22 mouse cellular contexts compared by ENCODE assay signal in genomic region chr5:66435158-66435557, GRCm38 (mm10).
DNase-seq lines count a peak whose midpoint lies in the region; ATAC-seq and TF ChIP-seq lines count a peak whose summit lies in the region.
"Had no signal": no experiment of that assay in that cellular context is flagged by ENCODE, and none has a peak within 500 bp of the region (broad histone marks: within the 10 kb centered on the region; RNA-seq: fewer than 3 reads in every experiment).

No protein-coding gene starts in this region.

- no peak overlapping the region for H3K9ac ChIP-seq in liver, adult 2 months (ENCODE audit: low read depth, low read length)
- no peak overlapping the region for H3K9ac ChIP-seq in liver, embryonic 12.5 days
- no peak overlapping the region for H3K9ac ChIP-seq in liver, embryonic 15.5 days
- H3K9ac ChIP-seq in liver, embryonic 16.5 days (ENCODE audit: low read depth, low read length), result no peak overlapping the region
- H3K9ac ChIP-seq in liver, embryonic 11.5 days (ENCODE audit: low read depth, low read length), result no peak overlapping the region
- no peak overlapping the region for H3K9ac ChIP-seq in liver, postnatal 0 days (replicated peaks)

- no peak for TF ChIP-seq CTCF in liver, adult 2 months (IDR thresholded peaks at IDR 0.05; ENCODE audit: low read depth, low read length)
- TF ChIP-seq CTCF in liver, postnatal 0 days (IDR thresholded peaks at IDR 0.05; ENCODE audit: low read depth), result no peak

- H3K4me2 ChIP-seq in liver, embryonic 12.5 days, result no peak overlapping the region
- no peak overlapping the region for H3K4me2 ChIP-seq in liver, embryonic 15.5 days
- no peak overlapping the region for H3K4me2 ChIP-seq in liver, embryonic 16.5 days (ENCODE audit: low read depth, low read length)
- H3K4me2 ChIP-seq in liver, embryonic 11.5 days, result no peak overlapping the region
- no peak overlapping the region for H3K4me2 ChIP-seq in liver, postnatal 0 days (ENCODE audit: low read depth, low read length)

- no peak for TF ChIP-seq POLR2A in liver, adult 2 months (IDR thresholded peaks at IDR 0.05; ENCODE audit: extremely low read depth, insufficient read depth, low read length)

- ATAC-seq in liver, embryonic 12.5 days, result no peak
- ATAC-seq in liver, embryonic 15.5 days (ENCODE audit: insufficient read depth), result peak; percentile 51; the same call in 1 of the 2 replicates
- peak; percentile 76 for ATAC-seq in liver, embryonic 16.5 days (ENCODE audit: low read depth)
- ATAC-seq in liver, embryonic 11.5 days (replicated peaks; ENCODE audit: low FRiP score), result no peak
- peak; percentile 97 for ATAC-seq in liver, postnatal 0 days
- no peak for ATAC-seq in activated CD4-positive, CD25-positive, alpha-beta regulatory T cell, adult 4 months
- ATAC-seq: CD4-positive, CD25-positive, alpha-beta regulatory T cell, adult 4 months; Patski had no signal

- H3K79me2 ChIP-seq in liver, adult 2 months (ENCODE audit: control insufficient read depth, insufficient read depth, low read length), result peaks cover 3% of the 10 kb centered on the region; the same call in 1 of the 2 replicates

- peak; percentile 82 for DNase-seq in liver, adult 2 months (ENCODE audit: extremely low read depth, low read depth, low spot score)
- DNase-seq in liver, result no peak
- DNase-seq in liver, embryonic 11.5 days (ENCODE audit: low spot score), result no peak
- no peak for DNase-seq in liver, postnatal 0 days
- DNase-seq: adrenal gland, adult 2 months; adrenal gland, adult 8-10 months; adrenal gland, postnatal 10 days; adrenal gland, postnatal 14 days; adrenal gland, postnatal 25 days; adrenal gland, postnatal 36 days; B cell, adult 2 months; cerebellum, adult 11 months; cerebellum, adult 11-12 months; cerebellum, adult 18-20 months had no signal

- H3K9me3 ChIP-seq in liver, embryonic 12.5 days (replicated peaks), result no peaks in the 10 kb centered on the region
- no peaks in the 10 kb centered on the region for H3K9me3 ChIP-seq in liver, embryonic 15.5 days (replicated peaks)
- no peaks in the 10 kb centered on the region for H3K9me3 ChIP-seq in liver, embryonic 16.5 days (replicated peaks; ENCODE audit: control insufficient read depth, low read length)
- H3K9me3 ChIP-seq in liver, embryonic 11.5 days (ENCODE audit: control insufficient read depth, low read length), result no peaks in the 10 kb centered on the region
- H3K9me3 ChIP-seq in liver, postnatal 0 days (ENCODE audit: low read length), result no peaks in the 10 kb centered on the region

- H3K4me3 ChIP-seq in liver, adult 2 months (ENCODE audit: insufficient read depth, low read depth, low read length), result no peak overlapping the region
- H3K4me3 ChIP-seq in liver, embryonic 12.5 days, result no peak overlapping the region
- no peak overlapping the region for H3K4me3 ChIP-seq in liver, embryonic 15.5 days (replicated peaks)
- no peak overlapping the region for H3K4me3 ChIP-seq in liver, embryonic 16.5 days (ENCODE audit: low read depth, low read length)
- H3K4me3 ChIP-seq in liver, embryonic 11.5 days (ENCODE audit: low read depth, low read length), result no peak overlapping the region
- no peak overlapping the region for H3K4me3 ChIP-seq in liver, postnatal 0 days (ENCODE audit: low read depth, low read length)

- H3K27me3 ChIP-seq in liver, adult 2 months (ENCODE audit: control insufficient read depth, insufficient read depth, low read length), result no peaks in the 10 kb centered on the region
- H3K27me3 ChIP-seq in liver, embryonic 12.5 days (replicated peaks), result no peaks in the 10 kb centered on the region
- no peaks in the 10 kb centered on the region for H3K27me3 ChIP-seq in liver, embryonic 15.5 days
- no peaks in the 10 kb centered on the region for H3K27me3 ChIP-seq in liver, embryonic 16.5 days (ENCODE audit: control insufficient read depth, insufficient read depth, low read depth, low read length)
- no peaks in the 10 kb centered on the region for H3K27me3 ChIP-seq in liver, embryonic 11.5 days (replicated peaks; ENCODE audit: control insufficient read depth, insufficient read depth, low read length)
- H3K27me3 ChIP-seq in liver, postnatal 0 days (ENCODE audit: insufficient read depth, low read length), result no peaks in the 10 kb centered on the region
- H3K27me3 ChIP-seq: CH12.LX, Patski had no signal

- 0 out of 2 replicates have a peak, but pooled peaks have one; percentile 6 for TF ChIP-seq EP300 in liver, postnatal 0 days (IDR thresholded peaks at IDR 0.05; ENCODE audit: low read depth)

- 39% methylated on average over 4 of the region's 4 CpGs for WGBS in liver, adult 2 months
- WGBS in liver, embryonic 12.5 days (ENCODE audit: insufficient replicate concordance), result 74% methylated on average over 4 of the region's 4 CpGs
- 68% methylated on average over 4 of the region's 4 CpGs for WGBS in liver, embryonic 15.5 days (ENCODE audit: insufficient replicate concordance)
- WGBS in liver, embryonic 16.5 days (ENCODE audit: insufficient replicate concordance), result 55% methylated on average over 4 of the region's 4 CpGs
- 82% methylated on average over 4 of the region's 4 CpGs for WGBS in liver, embryonic 11.5 days
- WGBS in liver, postnatal 0 days (ENCODE audit: insufficient replicate concordance), result 62% methylated on average over 4 of the region's 4 CpGs

- H3K27ac ChIP-seq in liver, adult 2 months (replicated peaks; ENCODE audit: insufficient read depth, low read depth, low read length), result no peak overlapping the region
- no peak overlapping the region for H3K27ac ChIP-seq in liver, embryonic 12.5 days
- no peak overlapping the region for H3K27ac ChIP-seq in liver, embryonic 15.5 days (replicated peaks)
- no peak overlapping the region for H3K27ac ChIP-seq in liver, embryonic 16.5 days (ENCODE audit: low read length)
- H3K27ac ChIP-seq in liver, embryonic 11.5 days (ENCODE audit: low read depth, low read length), result no peak overlapping the region
- peak overlapping the region; percentile 40; the same call in 1 of the 2 replicates for H3K27ac ChIP-seq in liver, postnatal 0 days (ENCODE audit: low read depth)

- H3K4me1 ChIP-seq in liver, adult 2 months (ENCODE audit: control insufficient read depth, insufficient read depth, low read length), result peaks cover 6% of the 10 kb centered on the region; the same call in 1 of the 2 replicates
- no peaks in the 10 kb centered on the region for H3K4me1 ChIP-seq in liver, embryonic 12.5 days
- H3K4me1 ChIP-seq in liver, embryonic 15.5 days (replicated peaks), result no peaks in the 10 kb centered on the region
- no peaks in the 10 kb centered on the region for H3K4me1 ChIP-seq in liver, embryonic 16.5 days (ENCODE audit: control insufficient read depth, low read depth, low read length)
- no peaks in the 10 kb centered on the region for H3K4me1 ChIP-seq in liver, embryonic 11.5 days (replicated peaks; ENCODE audit: control insufficient read depth, insufficient read depth, low read length)
- no peaks in the 10 kb centered on the region for H3K4me1 ChIP-seq in liver, postnatal 0 days (ENCODE audit: insufficient read depth)

- no peaks in the 10 kb centered on the region for H3K36me3 ChIP-seq in liver, adult 2 months (ENCODE audit: control insufficient read depth, insufficient read depth, low read length)
- no peaks in the 10 kb centered on the region for H3K36me3 ChIP-seq in liver, embryonic 12.5 days
- H3K36me3 ChIP-seq in liver, embryonic 15.5 days (replicated peaks), result no peaks in the 10 kb centered on the region
- H3K36me3 ChIP-seq in liver, embryonic 16.5 days (ENCODE audit: control insufficient read depth, insufficient read depth), result no peaks in the 10 kb centered on the region
- H3K36me3 ChIP-seq in liver, embryonic 11.5 days (ENCODE audit: control insufficient read depth, insufficient read depth, low read length), result no peaks in the 10 kb centered on the region
- no peaks in the 10 kb centered on the region for H3K36me3 ChIP-seq in liver, postnatal 0 days (replicated peaks; ENCODE audit: insufficient read depth, low read length)
- H3K36me3 ChIP-seq: G1E had no signal

Comparison
In these comparisons a context has a peak if more than half of its experiments do, and no peak if none do; other contexts are left out.
1. ATAC-seq: peak in liver, embryonic 15.5 days (single experiment), liver, embryonic 16.5 days (single experiment) and liver, postnatal 0 days (single experiment); none in liver, embryonic 12.5 days (single experiment), liver, embryonic 11.5 days (single experiment) and activated CD4-positive, CD25-positive, alpha-beta regulatory T cell, adult 4 months (single experiment).